Comparison of ENCODE assay signal across 9 mouse cellular contexts in the genomic region with DNA sequence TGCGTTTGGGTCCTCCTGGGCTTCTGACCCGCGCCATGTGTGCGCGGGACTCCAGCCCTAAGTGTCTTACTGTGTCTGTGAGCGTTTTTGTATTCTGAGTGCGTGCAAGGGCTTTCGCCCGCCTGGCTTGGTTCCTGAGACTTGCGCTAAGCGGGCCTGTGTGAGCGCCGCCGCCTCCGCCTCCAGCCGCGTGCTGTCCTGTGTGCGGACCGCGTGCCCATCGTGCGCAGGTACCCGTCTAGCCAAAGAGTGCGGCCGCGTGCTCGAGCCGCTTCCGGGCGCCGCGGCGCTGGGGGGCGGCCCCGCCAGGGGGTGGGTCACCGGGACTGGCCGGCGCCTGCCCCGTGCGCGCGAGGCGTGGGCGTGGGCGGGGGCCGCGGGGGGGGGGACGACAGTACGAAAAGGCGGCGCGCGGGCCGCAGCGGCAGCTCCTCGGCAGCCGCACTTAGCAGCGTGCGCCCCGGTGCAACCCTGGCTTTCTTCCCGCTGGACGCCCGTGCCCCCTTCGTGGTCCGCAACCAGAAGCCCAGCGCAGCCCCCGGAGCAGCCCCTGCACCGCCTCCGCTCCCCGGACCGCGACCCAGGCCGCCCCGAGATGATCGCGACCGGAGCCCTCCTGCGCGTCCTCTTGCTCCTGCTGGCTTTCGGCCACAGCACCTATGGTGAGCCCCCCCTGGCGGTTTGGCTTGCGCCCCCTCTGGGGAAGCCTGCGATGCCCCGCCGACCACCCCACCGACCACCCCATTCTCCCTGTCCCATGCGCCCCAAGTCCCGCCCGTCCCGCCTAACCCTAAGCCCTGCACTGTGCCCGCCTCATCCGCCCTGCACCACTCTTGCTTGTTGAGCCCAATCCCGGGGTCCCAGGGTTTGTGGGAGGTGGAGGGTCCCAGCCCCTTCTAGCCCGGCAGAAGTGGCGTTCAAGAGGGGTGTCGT. TPM values are rescaled to one million over a fixed set of nuclear protein-coding genes. Genes with fewer than 3 reads are reported as not detected.
DNase-seq lines count a peak whose midpoint lies in the region; ATAC-seq lines count a peak whose summit lies in the region.
"Had no signal": no experiment of that assay in that cellular context is flagged by ENCODE, and none has a peak within 500 bp of the region (broad histone marks: within the 10 kb centered on the region; RNA-seq: fewer than 3 reads in every experiment).

No protein-coding gene starts in this region.

- H3K27me3 ChIP-seq in heart, embryonic 14.5 days (ENCODE audit: control insufficient read depth, insufficient read depth, low read length), result peaks cover 83% of the 10 kb centered on the region
- H3K27me3 ChIP-seq in forebrain, embryonic 12.5 days, result peaks cover 79% of the 10 kb centered on the region
- H3K27me3 ChIP-seq in liver, embryonic 12.5 days (replicated peaks), result peaks cover 97% of the 10 kb centered on the region
- peaks cover 42% of the 10 kb centered on the region for H3K27me3 ChIP-seq in stomach, embryonic 15.5 days (replicated peaks)

- H3K36me3 ChIP-seq in heart, embryonic 14.5 days (ENCODE audit: control insufficient read depth, insufficient read depth, low read length), result no peaks in the 10 kb centered on the region
- no peaks in the 10 kb centered on the region for H3K36me3 ChIP-seq in forebrain, embryonic 12.5 days (replicated peaks)
- peaks cover 12% of the 10 kb centered on the region for H3K36me3 ChIP-seq in liver, embryonic 12.5 days
- H3K36me3 ChIP-seq in stomach, embryonic 15.5 days, result no peaks in the 10 kb centered on the region

- no peak overlapping the region for H3K27ac ChIP-seq in heart, embryonic 14.5 days (replicated peaks in 1 of 2; ENCODE audit: control insufficient read depth in 1 of 2, insufficient read depth in 1 of 2, low read depth in 2 of 2, low read length in 2 of 2)
- peak overlapping the region; percentile 76 for H3K27ac ChIP-seq in forebrain, embryonic 12.5 days
- H3K27ac ChIP-seq in liver, embryonic 12.5 days, result peak overlapping the region; percentile 79
- H3K27ac ChIP-seq in stomach, embryonic 15.5 days, result peak overlapping the region; percentile 68; the same call in 1 of the 2 replicates

- H3K9me3 ChIP-seq in heart, embryonic 14.5 days (ENCODE audit: control insufficient read depth, low read length), result no peaks in the 10 kb centered on the region
- no peaks in the 10 kb centered on the region for H3K9me3 ChIP-seq in forebrain, embryonic 12.5 days
- H3K9me3 ChIP-seq in liver, embryonic 12.5 days (replicated peaks), result no peaks in the 10 kb centered on the region
- no peaks in the 10 kb centered on the region for H3K9me3 ChIP-seq in stomach, embryonic 15.5 days

- peak overlapping the region; percentile 39 to 44 for H3K4me3 ChIP-seq in heart, embryonic 14.5 days (ENCODE audit: control insufficient read depth in 1 of 2, insufficient read depth in 1 of 2, low read depth in 1 of 2, low read length in 2 of 2)
- H3K4me3 ChIP-seq in forebrain, embryonic 12.5 days (replicated peaks), result peak overlapping the region; percentile 54
- peak overlapping the region; percentile 55 for H3K4me3 ChIP-seq in liver, embryonic 12.5 days
- peak overlapping the region; percentile 51 for H3K4me3 ChIP-seq in stomach, embryonic 15.5 days (replicated peaks)

- peak overlapping the region; percentile 61; the same call in 1 of the 2 replicates for H3K9ac ChIP-seq in heart, embryonic 14.5 days (ENCODE audit: low read length)
- H3K9ac ChIP-seq in forebrain, embryonic 12.5 days, result peak overlapping the region; percentile 75
- H3K9ac ChIP-seq in liver, embryonic 12.5 days, result peak overlapping the region; percentile 68
- H3K9ac ChIP-seq in stomach, embryonic 15.5 days, result peak overlapping the region; percentile 50

- no peak for DNase-seq in heart, postnatal 10 days
- peak; percentile 38 for DNase-seq in Muller cell, postnatal 12 days (ENCODE audit: inconsistent ontology term)
- no peak for DNase-seq in thymus, postnatal 36 days
- no peak for DNase-seq in layer of hippocampus, adult 8-10 months (ENCODE audit: low spot score in 2 of 2)

- intact Hi-C loops in heart, postnatal 10 days (cut with DNase I), result no loop called here

- H3K4me1 ChIP-seq in heart, embryonic 14.5 days (ENCODE audit: control insufficient read depth in 2 of 2, insufficient read depth in 2 of 2, low read length in 2 of 2), result peaks cover 5 to 18% of the 10 kb centered on the region in 2 experiments
- H3K4me1 ChIP-seq in forebrain, embryonic 12.5 days, result peaks cover 85% of the 10 kb centered on the region
- H3K4me1 ChIP-seq in liver, embryonic 12.5 days, result peaks cover 32% of the 10 kb centered on the region
- H3K4me1 ChIP-seq in stomach, embryonic 15.5 days, result peaks cover 47% of the 10 kb centered on the region

- H3K4me2 ChIP-seq in heart, embryonic 14.5 days (ENCODE audit: low read length), result peak overlapping the region; percentile 73
- peak overlapping the region; percentile 87 for H3K4me2 ChIP-seq in forebrain, embryonic 12.5 days
- peak overlapping the region; percentile 51 for H3K4me2 ChIP-seq in liver, embryonic 12.5 days
- peak overlapping the region; percentile 83 for H3K4me2 ChIP-seq in stomach, embryonic 15.5 days

- peak; percentile 18; the same call in 1 of the 2 replicates for ATAC-seq in heart, embryonic 14.5 days (ENCODE audit: insufficient number of reproducible peaks, insufficient read depth, low FRiP score, low read depth)
- peak; percentile 59 for ATAC-seq in forebrain, embryonic 12.5 days (ENCODE audit: low FRiP score)
- peak; percentile 63 for ATAC-seq in liver, embryonic 12.5 days
- peak; percentile 47; the same call in 1 of the 2 replicates for ATAC-seq in stomach, embryonic 15.5 days (ENCODE audit: insufficient read depth, low FRiP score, low read depth)
- ATAC-seq: Patski had no signal

- WGBS in heart, embryonic 14.5 days, result 1% methylated on average over 57 of the region's 96 CpGs
- WGBS in forebrain, embryonic 12.5 days, result 2% methylated on average over 63 of the region's 96 CpGs
- 4% methylated on average over 82 of the region's 96 CpGs for WGBS in liver, embryonic 12.5 days (ENCODE audit: insufficient replicate concordance)
- 3% methylated on average over 83 of the region's 96 CpGs for WGBS in stomach, embryonic 15.5 days

RNA-seq across cellular contexts. Expression of gene Dlk1, which starts 0.7 kb away (rescaled TPM):
- polyA plus RNA-seq in heart, embryonic 14.5 days (2014; fragmentation: Nextera tagmentation; extraction: Ambion mirVana), result 64.2 and 84.4 TPM in 2 replicates
- total RNA-seq in heart, postnatal 10 days (2021), result 10 to 100 TPM; 17.2 to 17.7 TPM
- polyA plus RNA-seq in forebrain, embryonic 12.5 days (2016; fragmentation: Nextera tagmentation; extraction: Ambion mirVana), result 143 and 148 TPM in 2 replicates
- polyA plus RNA-seq in liver, embryonic 12.5 days (2016; fragmentation: Nextera tagmentation; extraction: Ambion mirVana), result 529 and 540 TPM in 2 replicates
- 487 and 492 TPM in 2 replicates for polyA plus RNA-seq in stomach, embryonic 15.5 days (2015; fragmentation: Nextera tagmentation; extraction: Ambion mirVana)
- total RNA-seq in layer of hippocampus, adult 8-10 months (2022), result 10 to 100 TPM in 1 of 4 experiments, 1 to 10 TPM in 3; 6.6 to 10.6 (median 7.2) TPM
- polyA plus RNA-seq: Patski had no signal

Comparison
In these comparisons a context has a peak if more than half of its experiments do, and no peak if none do; other contexts are left out.
1. H3K27ac ChIP-seq: peak in forebrain, embryonic 12.5 days (single experiment), liver, embryonic 12.5 days (single experiment) and stomach, embryonic 15.5 days (single experiment); none in heart, embryonic 14.5 days (0 of 2).
2. Peak in every context shown above with its lines, with median percentiles within 50 percentile points of each other: ATAC-seq, H3K4me2 ChIP-seq, H3K4me3 ChIP-seq and H3K9ac ChIP-seq.